Mouse (Mus musculus) embryonic fibroblast, embryonic 13.5 days (primary cell): ENCODE data around the gene Trip11.

Experiments
- CTCF ChIP-seq: IDR thresholded peaks from 2 replicates; pipeline ENCODE4 v1.5.1; 2011; ENCODE audit warnings: mild to moderate bottlenecking, control low read depth, low read length, moderate library complexity, borderline replicate concordance; ENCODE audit not compliant: insufficient read depth
- POLR2A ChIP-seq: IDR thresholded peaks from 2 replicates; pipeline ENCODE4 v1.6.1; 2011; ENCODE audit warnings: low read depth, mild to moderate bottlenecking, control low read depth, low read length, moderate library complexity

GRCm38 (mm10) chr12:101875107-101875506 lies 38.0 kb downstream of the Trip11 start:
- TF ChIP-seq CTCF (no peak), POLR2A (no peak)
